Mouse (Mus musculus) embryonic facial prominence, embryonic 11.5 days (tissue): ENCODE results near the gene B3gnt6. TPM values are rescaled to one million over a fixed set of nuclear protein-coding genes. Genes with fewer than 3 reads are reported as not detected.
"Not testable (repeated sequence)": the region's sequence is repeated elsewhere in the genome, so short reads cannot be mapped to it uniquely, and the experiment has no call there.

Experiments
- ATAC-seq: fragments of 200-750 bp; cut with Nextera tagmentation; replicated peaks from 2 replicates; pipeline ENCODE4 v1.8.0; 2017; ENCODE audit warnings: low read depth; ENCODE audit not compliant: insufficient number of reproducible peaks, low FRiP score, low TSS enrichment
- DNase-seq: peaks from one replicate; pipeline ENCODE4 v3.0.0-alpha.2; 2015; ENCODE audit warnings: low spot score
- H3K27ac ChIP-seq: fragments of 300-500 bp; sonication (generic); replicated peaks from 2 replicates; pipeline ENCODE4 v1.5.1; 2014; ENCODE audit warnings: mild to moderate bottlenecking, low read depth, low read length, control low read depth
- H3K27me3 ChIP-seq: fragments of 300-500 bp; sonication (generic); 2 replicates; pipeline ENCODE4 v1.6.1; 2014; ENCODE audit warnings: mild to moderate bottlenecking, low read length, moderate library complexity, mixed read lengths; ENCODE audit not compliant: control insufficient read depth, insufficient read depth
- H3K36me3 ChIP-seq: fragments of 300-500 bp; sonication (generic); replicated peaks from 2 replicates; pipeline ENCODE4 v1.6.1; 2014; ENCODE audit warnings: low read depth, mild to moderate bottlenecking, low read length, moderate library complexity, mixed read lengths; ENCODE audit not compliant: control insufficient read depth, insufficient read depth
- H3K4me1 ChIP-seq: fragments of 300-500 bp; sonication (generic); 2 replicates; pipeline ENCODE4 v1.6.1; 2014; ENCODE audit warnings: low read length, mixed read lengths; ENCODE audit not compliant: control insufficient read depth, insufficient read depth
- H3K4me2 ChIP-seq: fragments of 300-500 bp; sonication (generic); 2 replicates; pipeline ENCODE4 v1.6.1; 2014; ENCODE audit warnings: low read depth, mild to moderate bottlenecking, control low read depth, low read length, moderate library complexity
- H3K4me3 ChIP-seq: fragments of 300-500 bp; sonication (generic); 2 replicates; pipeline ENCODE4 v1.5.1; 2014; ENCODE audit warnings: low read depth, low read length, control low read depth
- H3K9ac ChIP-seq: fragments of 300-500 bp; sonication (generic); replicated peaks from 2 replicates; pipeline ENCODE4 v1.6.1; 2014; ENCODE audit warnings: mild to moderate bottlenecking, control low read depth, low read length
- H3K9me3 ChIP-seq: fragments of 300-500 bp; sonication (generic); replicated peaks from 2 replicates; pipeline ENCODE4 v1.6.1; 2016; ENCODE audit warnings: mild to moderate bottlenecking, low read length, inconsistent platforms, mixed read lengths; ENCODE audit not compliant: control insufficient read depth
- WGBS: fragments of 180-500 bp; shearing (Covaris S2); extraction: QIAGEN DNeasy Blood & Tissue Kit; methylation state at CpG from one replicate; pipeline ENCODE4 v1.1.7; 2014; 5-methylcytosine and 5-hydroxymethylcytosine counted together
- polyA plus RNA-seq: library from polyadenylated mRNA; unstranded; fragments of >200 nt; fragmentation: Nextera tagmentation; extraction: Ambion mirVana; gene quantifications from 2 replicates; pipeline ENCODE4 v1.2.1, GENCODE M21; 2014

B3gnt6 gene
- polyA plus RNA-seq, 1 experiment from 2014 or later = not detected

DNA sequence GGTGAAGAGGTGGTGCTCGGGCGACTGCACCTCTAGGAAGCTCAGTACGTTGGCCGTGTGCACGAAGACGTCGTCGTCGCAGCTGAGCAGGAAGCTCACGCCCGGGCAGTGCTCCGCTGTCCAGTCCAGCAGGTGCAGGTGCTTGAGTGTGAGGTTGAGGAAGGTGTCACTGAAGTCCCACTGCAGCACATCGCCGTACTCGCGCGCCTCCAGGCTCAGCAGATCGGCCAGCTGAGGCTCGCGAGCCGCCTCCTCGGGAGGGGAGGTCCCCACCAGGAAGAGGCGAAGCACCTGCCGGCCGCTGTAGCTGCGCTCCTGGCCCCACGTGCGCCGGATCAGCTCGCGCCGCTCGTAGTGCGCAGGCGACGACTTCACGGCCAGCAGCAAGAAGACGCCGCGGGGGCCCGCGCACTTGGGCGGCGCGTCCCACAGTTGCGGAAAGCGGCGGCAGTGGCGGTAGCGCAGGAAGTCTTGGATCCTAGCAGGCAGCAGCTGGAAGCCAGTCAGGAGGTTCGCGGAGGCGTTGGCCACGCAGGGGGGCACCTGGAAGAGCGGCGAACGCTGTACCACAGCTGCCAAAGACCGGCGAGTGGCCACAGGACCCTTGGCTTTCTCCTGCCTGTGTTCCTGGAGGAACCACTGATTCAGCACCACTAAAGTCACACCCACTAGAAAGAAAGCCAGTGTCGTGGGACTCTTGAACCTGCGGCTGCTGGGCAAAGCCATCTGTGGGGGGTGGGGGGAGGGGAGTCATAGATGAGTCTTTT, 5.1 kb downstream of the B3gnt6 start:
- ATAC-seq = 0 out of 2 replicates have a peak, but pooled peaks have one; percentile 31
- peaks cover 34% of the 10 kb centered on the region for H3K27me3 ChIP-seq
- peak overlapping the region; percentile 60 for H3K4me2 ChIP-seq
- peak overlapping the region; percentile 22; the same call in 1 of the 2 replicates for H3K9ac ChIP-seq
- no peak overlapping the region for H3K27ac ChIP-seq
- DNase-seq = peak; percentile 41
- no peaks in the 10 kb centered on the region for H3K9me3 ChIP-seq
- H3K4me3 ChIP-seq = peak overlapping the region; percentile 34
- no peaks in the 10 kb centered on the region for H3K36me3 ChIP-seq
- 3% methylated on average over 60 of the region's 61 CpGs for WGBS
- H3K4me1 ChIP-seq = peaks cover 7% of the 10 kb centered on the region

DNA sequence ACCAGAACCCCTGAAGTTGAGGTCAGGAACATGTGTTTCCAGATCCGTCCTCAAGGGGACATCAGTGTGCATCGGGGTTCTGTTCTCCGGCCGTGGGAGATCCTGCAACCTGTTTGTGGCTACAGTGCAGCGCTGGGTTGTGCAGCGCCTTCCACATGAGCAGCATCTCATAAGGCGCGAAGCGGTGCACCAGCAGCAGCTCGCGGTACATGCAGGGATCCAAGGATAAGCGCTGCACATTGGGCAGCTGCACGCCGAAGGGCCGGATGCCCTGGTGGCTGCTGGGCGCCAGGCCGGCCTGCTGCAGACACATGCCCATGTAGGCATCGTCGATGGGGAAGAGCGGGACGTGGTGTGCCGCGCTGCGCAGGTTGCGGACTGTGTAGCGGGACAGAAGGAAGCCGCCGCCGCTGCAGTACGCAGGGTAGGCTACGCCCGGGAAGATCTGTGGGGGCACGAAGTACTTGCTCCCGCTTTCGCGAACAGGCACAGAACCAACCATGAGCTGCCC, 5.7 kb downstream of the B3gnt6 start:
- DNase-seq (peak; percentile 26), ATAC-seq (peak; percentile 61; the same call in 1 of the 2 replicates)
- Histone ChIP-seq H3K9me3 (no peaks in the 10 kb centered on the region), H3K9ac (no peak overlapping the region), H3K4me1 (peaks cover 7% of the 10 kb centered on the region), H3K36me3 (no peaks in the 10 kb centered on the region), H3K27me3 (peaks cover 34% of the 10 kb centered on the region), H3K27ac (no peak overlapping the region), H3K4me2 (peak overlapping the region; percentile 60), H3K4me3 (peak overlapping the region; percentile 34)
- WGBS = 8% methylated on average over 36 of the region's 36 CpGs

- 57% methylated on average over 17 of the region's 17 CpGs for WGBS
- Histone ChIP-seq H3K4me1 (peaks cover 7% of the 10 kb centered on the region), H3K9ac (no peak overlapping the region), H3K36me3 (no peaks in the 10 kb centered on the region), H3K27me3 (peaks cover 34% of the 10 kb centered on the region), H3K4me2 (no peak overlapping the region), H3K9me3 (no peaks in the 10 kb centered on the region), H3K4me3 (no peak overlapping the region), H3K27ac (no peak overlapping the region)
- DNase-seq = no peak
- ATAC-seq = no peak
Measured at GRCm38 (mm10) chr7:98191571-98192250, 7.6 kb downstream of the B3gnt6 start.

DNA sequence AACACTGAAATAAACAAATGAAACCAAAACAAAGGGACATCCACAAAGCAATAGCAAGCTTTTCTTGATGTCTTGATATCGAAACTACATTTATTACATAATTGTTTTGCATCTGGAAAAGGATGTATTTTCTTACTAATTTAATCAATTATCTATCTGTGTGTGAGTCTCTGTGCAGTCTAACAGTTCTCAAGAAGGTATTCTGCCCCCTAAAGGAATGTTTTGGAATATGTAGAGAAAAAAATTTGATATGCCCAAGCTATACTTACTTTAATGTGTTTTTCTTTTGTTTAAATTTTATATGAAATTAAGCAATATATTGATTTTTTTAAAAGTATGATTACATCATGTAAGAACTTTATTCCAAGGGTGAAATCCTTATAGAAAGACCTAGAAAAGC, 8.7 kb downstream of the B3gnt6 start:
- H3K4me2 ChIP-seq = no peak overlapping the region
- no peak overlapping the region for H3K9ac ChIP-seq
- ATAC-seq (no peak), DNase-seq (no peak)
- H3K27ac ChIP-seq = no peak overlapping the region
- WGBS = 84% methylated on average over 1 of the region's 1 CpGs
- H3K36me3 ChIP-seq = no peaks in the 10 kb centered on the region
- peaks cover 7% of the 10 kb centered on the region for H3K4me1 ChIP-seq
- peaks cover 30% of the 10 kb centered on the region for H3K27me3 ChIP-seq
- H3K4me3 ChIP-seq = no peak overlapping the region
- H3K9me3 ChIP-seq = no peaks in the 10 kb centered on the region

DNA sequence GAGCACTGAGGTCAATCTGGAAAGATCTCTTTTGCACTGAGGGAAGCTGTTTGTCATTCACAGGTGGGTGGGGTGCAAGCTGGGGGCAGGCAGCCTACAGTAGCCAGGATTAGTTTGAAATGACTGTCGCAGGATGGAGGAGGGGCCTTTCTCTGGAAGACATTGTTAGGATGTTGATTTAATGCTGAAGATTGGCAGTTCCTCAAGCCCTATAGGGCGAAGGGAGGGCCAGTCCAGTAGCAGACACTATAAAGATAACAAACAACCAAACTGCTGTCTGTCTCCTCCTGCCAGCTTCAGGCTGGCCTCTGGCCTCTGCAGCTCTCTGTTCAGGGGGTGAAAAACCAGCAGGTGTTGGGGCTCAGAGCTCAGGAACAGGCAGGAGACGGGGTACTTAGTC, 9.5 kb downstream of the B3gnt6 start:
- Histone ChIP-seq H3K9me3 (no peaks in the 10 kb centered on the region), H3K9ac (no peak overlapping the region), H3K4me3 (no peak overlapping the region), H3K4me2 (no peak overlapping the region), H3K4me1 (peaks cover 7% of the 10 kb centered on the region), H3K27me3 (peaks cover 23% of the 10 kb centered on the region), H3K27ac (no peak overlapping the region), H3K36me3 (no peaks in the 10 kb centered on the region)
- 42% methylated on average over 3 of the region's 3 CpGs for WGBS
- ATAC-seq (no peak), DNase-seq (no peak)

DNA sequence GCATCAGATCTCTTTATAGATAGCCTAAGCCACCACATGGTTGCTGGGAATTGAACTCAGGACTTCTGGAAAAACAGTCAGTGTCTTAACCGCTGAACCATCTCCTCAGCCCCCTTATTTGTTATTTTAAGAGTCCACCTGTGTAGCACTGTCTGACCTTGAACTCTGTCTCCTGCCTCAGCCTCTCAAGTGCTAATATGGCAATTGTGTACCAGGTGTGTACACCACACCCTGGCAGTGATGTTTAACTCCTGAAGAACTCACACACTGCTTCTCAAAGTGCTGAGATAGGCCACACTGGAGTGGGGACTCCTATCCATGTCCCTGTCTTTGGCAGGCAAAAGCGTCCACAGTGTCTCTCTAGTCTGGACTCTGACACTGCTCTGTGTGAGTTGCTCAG, 10.6 kb downstream of the B3gnt6 start:
- Histone ChIP-seq H3K27ac (no peak overlapping the region), H3K9ac (no peak overlapping the region), H3K36me3 (no peaks in the 10 kb centered on the region), H3K27me3 (peaks cover 12% of the 10 kb centered on the region), H3K9me3 (no peaks in the 10 kb centered on the region), H3K4me1 (no peaks in the 10 kb centered on the region), H3K4me3 (no peak overlapping the region), H3K4me2 (no peak overlapping the region)
- ATAC-seq = no peak
- WGBS = 83% methylated on average over 2 of the region's 2 CpGs
- DNase-seq = no peak

- no peaks in the 10 kb centered on the region for H3K4me1 ChIP-seq
- 94% methylated on average over 2 of the region's 2 CpGs for WGBS
- DNase-seq = no peak
- ATAC-seq = no peak
- no peaks in the 10 kb centered on the region for H3K9me3 ChIP-seq
- H3K36me3 ChIP-seq = no peaks in the 10 kb centered on the region
- no peak overlapping the region for H3K9ac ChIP-seq
- no peak overlapping the region for H3K4me3 ChIP-seq
- no peak overlapping the region for H3K4me2 ChIP-seq
- H3K27me3 ChIP-seq = peaks cover 8% of the 10 kb centered on the region
- no peak overlapping the region for H3K27ac ChIP-seq
Measured at GRCm38 (mm10) chr7:98188238-98188637, 11.0 kb downstream of the B3gnt6 start.

- not testable (repeated sequence) for H3K27ac ChIP-seq, H3K36me3 ChIP-seq, DNase-seq, H3K4me1 ChIP-seq, H3K9me3 ChIP-seq, H3K9ac ChIP-seq, H3K4me3 ChIP-seq, H3K4me2 ChIP-seq, ATAC-seq, H3K27me3 ChIP-seq
- WGBS = 80% methylated on average over 3 of the region's 3 CpGs
Measured at GRCm38 (mm10) chr7:98187332-98187731, 11.9 kb downstream of the B3gnt6 start.
